Mouse (Mus musculus) limb, embryonic 14.5 days (tissue): ENCODE data around the gene Pola2. TPM values are rescaled to one million over a fixed set of nuclear protein-coding genes. Genes with fewer than 3 reads are reported as not detected.

ENCODE experiments used
- ATAC-seq: fragments of 200-750 bp; cut with Nextera tagmentation; 2 replicates; pipeline ENCODE4 v1.8.0; 2017; ENCODE audit warnings: low read depth, moderate number of reproducible peaks, moderate TSS enrichment; ENCODE audit not compliant: low FRiP score
- DNase-seq: peaks from one replicate; pipeline ENCODE4 v3.0.0-alpha.2; 2015; ENCODE audit warnings: low spot score
- H3K27ac ChIP-seq: fragments of 300-500 bp; sonication (generic); replicated peaks from 2 replicates; pipeline ENCODE4 v1.5.1; 2014; ENCODE audit warnings: low read depth, mild to moderate bottlenecking, low read length, moderate library complexity, mixed read lengths
- H3K27me3 ChIP-seq: fragments of 300-500 bp; sonication (generic); 2 replicates; pipeline ENCODE4 v1.6.1; 2014; ENCODE audit warnings: low read length, mixed read lengths; ENCODE audit not compliant: control insufficient read depth, insufficient read depth
- H3K36me3 ChIP-seq: fragments of 300-500 bp; sonication (generic); 2 replicates; pipeline ENCODE4 v1.6.1; 2014; ENCODE audit warnings: mild to moderate bottlenecking, low read length, moderate library complexity, mixed read lengths; ENCODE audit not compliant: control insufficient read depth, insufficient read depth
- H3K4me1 ChIP-seq: fragments of 300-500 bp; sonication (generic); 2 replicates; pipeline ENCODE4 v1.6.1; 2014; ENCODE audit warnings: antibody characterized with exemption, low read length, mixed read lengths; ENCODE audit not compliant: control insufficient read depth, insufficient read depth
- H3K4me2 ChIP-seq: fragments of 300-500 bp; sonication (generic); replicated peaks from 2 replicates; pipeline ENCODE4 v1.6.1; 2014; ENCODE audit warnings: low read depth, mild to moderate bottlenecking, low read length, moderate library complexity; ENCODE audit not compliant: severe bottlenecking
- H3K4me3 ChIP-seq: fragments of 300-500 bp; sonication (generic); replicated peaks from 2 replicates; pipeline ENCODE4 v1.5.1; 2014; ENCODE audit warnings: low read length
- H3K9ac ChIP-seq: fragments of 300-500 bp; sonication (generic); 2 replicates; pipeline ENCODE4 v1.6.1; 2014; ENCODE audit warnings: mild to moderate bottlenecking, low read depth, low read length, moderate library complexity; ENCODE audit not compliant: severe bottlenecking
- H3K9me3 ChIP-seq: fragments of 300-500 bp; sonication (generic); 2 replicates; pipeline ENCODE4 v1.6.1; 2016; ENCODE audit warnings: low read length; ENCODE audit not compliant: control insufficient read depth
- POLR2A ChIP-seq: fragments of 200-500 bp; IDR thresholded peaks from 2 replicates; pipeline ENCODE4 v1.8.0; 2012; ENCODE audit warnings: inconsistent platforms, mild to moderate bottlenecking, moderate library complexity, borderline replicate concordance; ENCODE audit not compliant: insufficient read depth, insufficient read length; ENCODE audit errors: extremely low read depth
- WGBS: fragments of 180-500 bp; shearing (Covaris S2); extraction: QIAGEN DNeasy Blood & Tissue Kit; methylation state at CpG from one replicate; pipeline ENCODE4 v1.1.7; 2014; 5-methylcytosine and 5-hydroxymethylcytosine counted together
- polyA plus RNA-seq, 2 experiments: library from polyadenylated mRNA; depleted of rRNA in 1 of 2; stranded (reverse) in 1 of 2; unstranded in 1 of 2; fragments of >200 nt; fragmentation: Nextera tagmentation in 1 of 2; extraction: Ambion mirVana in 1 of 2; gene quantifications; 2 replicates each; pipeline versions ENCODE4 v1.2.1 to v1.2.3; 2012 to 2014

The Pola2 gene
- polyA plus RNA-seq, 2 experiments: 66.3 to 87.9 TPM

- no peak for TF ChIP-seq POLR2A
- Histone ChIP-seq H3K36me3 (peaks cover 78% of the 10 kb centered on the region), H3K9me3 (no peaks in the 10 kb centered on the region), H3K27ac (0 out of 2 replicates have a peak overlapping the region, but pooled peaks have one; percentile 5), H3K27me3 (no peaks in the 10 kb centered on the region), H3K4me3 (no peak overlapping the region), H3K4me2 (no peak overlapping the region), H3K9ac (no peak overlapping the region), H3K4me1 (no peaks in the 10 kb centered on the region)
- ATAC-seq: peak; percentile 29; the same call in 1 of the 2 replicates
- DNase-seq: peak; percentile 40
- 74% methylated on average over 28 of the region's 28 CpGs for WGBS
Measured at GRCm38 (mm10) chr19:5955704-5956670, 8.0 kb downstream of the Pola2 start.

GRCm38 (mm10) chr19:5954936-5955335 lies 9.1 kb downstream of the Pola2 start:
- no peaks in the 10 kb centered on the region for H3K4me1 ChIP-seq
- H3K36me3 ChIP-seq: peaks cover 78% of the 10 kb centered on the region
- 90% methylated on average over 10 of the region's 10 CpGs for WGBS
- no peak overlapping the region for H3K9ac ChIP-seq
- no peak overlapping the region for H3K27ac ChIP-seq
- no peak overlapping the region for H3K4me3 ChIP-seq
- ATAC-seq: no peak
- H3K4me2 ChIP-seq: no peak overlapping the region
- H3K9me3 ChIP-seq: no peaks in the 10 kb centered on the region
- no peak for DNase-seq
- H3K27me3 ChIP-seq: no peaks in the 10 kb centered on the region
- TF ChIP-seq POLR2A: no peak

- 71% methylated on average over 22 of the region's 22 CpGs for WGBS
- Histone ChIP-seq H3K27ac (no peak overlapping the region), H3K4me1 (no peaks in the 10 kb centered on the region), H3K36me3 (peaks cover 86% of the 10 kb centered on the region), H3K4me2 (no peak overlapping the region), H3K9me3 (no peaks in the 10 kb centered on the region), H3K9ac (no peak overlapping the region), H3K4me3 (no peak overlapping the region), H3K27me3 (no peaks in the 10 kb centered on the region)
- no peak for TF ChIP-seq POLR2A
- DNase-seq: no peak
- no peak for ATAC-seq
Measured at GRCm38 (mm10) chr19:5954031-5954710, 9.8 kb downstream of the Pola2 start.

GRCm38 (mm10) chr19:5953201-5953770 lies 10.7 kb downstream of the Pola2 start:
- no peak overlapping the region for H3K4me3 ChIP-seq
- no peak for DNase-seq
- no peak for TF ChIP-seq POLR2A
- H3K4me2 ChIP-seq: no peak overlapping the region
- peaks cover 85% of the 10 kb centered on the region for H3K36me3 ChIP-seq
- WGBS: 92% methylated on average over 19 of the region's 19 CpGs
- no peak for ATAC-seq
- H3K9ac ChIP-seq: no peak overlapping the region
- H3K4me1 ChIP-seq: no peaks in the 10 kb centered on the region
- no peaks in the 10 kb centered on the region for H3K9me3 ChIP-seq
- no peaks in the 10 kb centered on the region for H3K27me3 ChIP-seq
- H3K27ac ChIP-seq: no peak overlapping the region

- no peaks in the 10 kb centered on the region for H3K9me3 ChIP-seq
- H3K36me3 ChIP-seq: peaks cover 85% of the 10 kb centered on the region
- peak; percentile 51 for DNase-seq
- no peak; the same call in 1 of the 2 replicates for ATAC-seq
- H3K27ac ChIP-seq: peak overlapping the region; percentile 40; the same call in 1 of the 2 replicates
- no peak overlapping the region for H3K4me3 ChIP-seq
- TF ChIP-seq POLR2A: no peak
- H3K4me1 ChIP-seq: no peaks in the 10 kb centered on the region
- 70% methylated on average over 13 of the region's 13 CpGs for WGBS
- no peak overlapping the region for H3K9ac ChIP-seq
- H3K27me3 ChIP-seq: no peaks in the 10 kb centered on the region
- H3K4me2 ChIP-seq: no peak overlapping the region
Measured at GRCm38 (mm10) chr19:5952071-5952691, 11.8 kb downstream of the Pola2 start.
